Mouse (Mus musculus): ENCODE results near the gene Tm9sf1.

GRCm38 (mm10) chr14:55682118-55682493, 38.5 kb upstream of the Tm9sf1 start:
- no peak for TF ChIP-seq CTCF (IDR thresholded peaks at IDR 0.05; ENCODE audit: low read depth, low read length)
- no peak for TF ChIP-seq POLR2A (IDR thresholded peaks at IDR 0.05; ENCODE audit: borderline replicate concordance, low read depth, low read length)
